In the genomic region with DNA sequence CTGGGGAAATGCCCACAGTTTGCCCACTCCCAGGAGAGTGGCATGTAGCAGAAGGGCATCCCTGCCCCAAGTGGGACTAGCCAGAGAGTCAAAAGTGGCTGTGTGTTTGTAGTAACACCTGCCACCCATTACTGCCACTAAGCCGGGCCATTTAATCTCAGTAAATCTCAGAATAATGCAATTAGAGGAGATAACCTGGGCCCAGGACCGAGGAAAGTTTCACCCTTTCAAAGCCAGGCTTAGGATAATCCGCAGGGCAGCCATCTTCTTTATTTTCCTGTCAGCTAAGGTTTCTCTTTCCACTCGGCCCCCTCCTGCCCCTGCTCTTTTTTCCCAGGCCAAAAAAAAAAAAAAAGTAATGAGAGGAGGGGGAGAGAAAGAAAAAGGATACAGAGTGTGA, we compare ENCODE assay signal across 29 mouse cellular contexts.
"Had no signal": no experiment of that assay in that cellular context is flagged by ENCODE, and none has a peak within 500 bp of the region (broad histone marks: within the 10 kb centered on the region; RNA-seq: fewer than 3 reads in every experiment).

No protein-coding gene starts in this region.

- H3K4me3 ChIP-seq: embryonic facial prominence, embryonic 12.5 days; embryonic facial prominence, embryonic 13.5 days; embryonic facial prominence, embryonic 15.5 days; erythroblast, embryonic 14.5 days; forebrain, embryonic 10.5 days; forebrain, embryonic 12.5 days; forebrain, embryonic 13.5 days; forebrain, embryonic 15.5 days; gastrocnemius, adult 2 months; heart, adult 2 months had no signal

- ATAC-seq: forebrain, embryonic 13.5 days; forebrain, embryonic 14.5 days; forebrain, embryonic 15.5 days; forebrain, embryonic 16.5 days; forebrain, postnatal 0 days had no signal

- H3K27me3 ChIP-seq: embryonic facial prominence, embryonic 12.5 days; forebrain, embryonic 12.5 days; forebrain, embryonic 13.5 days; forebrain, embryonic 15.5 days had no signal

- DNase-seq: cerebellum, adult 18-20 months; cerebellum, adult 2 months; cerebellum, adult 8-10 months; cerebellum, adult 9-10 months; cerebellum, adult 9-11 months; cerebellum, postnatal 10 days; cerebellum, postnatal 14 days; cerebellum, postnatal 25 days; cerebellum, postnatal 36 days; embryo, embryonic 11 days; forebrain, postnatal 0 days; gastrocnemius, adult 2 months; gastrocnemius, postnatal 10 days; gastrocnemius, postnatal 14 days; gastrocnemius, postnatal 25 days; gastrocnemius, postnatal 36 days; heart, adult 11 months; heart, adult 18-20 months; heart, adult 2 months had no signal

- H3K27ac ChIP-seq: embryonic facial prominence, embryonic 12.5 days; embryonic facial prominence, embryonic 13.5 days; embryonic facial prominence, embryonic 15.5 days; forebrain, embryonic 10.5 days; forebrain, embryonic 12.5 days; forebrain, embryonic 13.5 days; forebrain, embryonic 15.5 days; gastrocnemius, adult 2 months; heart, adult 2 months had no signal

- H3K4me1 ChIP-seq: forebrain, embryonic 13.5 days; forebrain, embryonic 15.5 days had no signal

- H3K9me3 ChIP-seq: embryonic facial prominence, embryonic 12.5 days; embryonic facial prominence, embryonic 13.5 days; embryonic facial prominence, embryonic 15.5 days; forebrain, embryonic 10.5 days; forebrain, embryonic 12.5 days; forebrain, embryonic 13.5 days; forebrain, embryonic 15.5 days had no signal

- H3K9ac ChIP-seq: embryonic facial prominence, embryonic 12.5 days; embryonic facial prominence, embryonic 13.5 days; embryonic facial prominence, embryonic 15.5 days; forebrain, embryonic 12.5 days; forebrain, embryonic 13.5 days; forebrain, embryonic 15.5 days; forebrain, postnatal 0 days had no signal

- H3K4me2 ChIP-seq: embryonic facial prominence, embryonic 12.5 days; embryonic facial prominence, embryonic 13.5 days; embryonic facial prominence, embryonic 15.5 days; forebrain, embryonic 12.5 days; forebrain, embryonic 13.5 days; forebrain, embryonic 15.5 days had no signal

- H3K36me3 ChIP-seq: embryonic facial prominence, embryonic 12.5 days; embryonic facial prominence, embryonic 13.5 days; embryonic facial prominence, embryonic 15.5 days; forebrain, embryonic 10.5 days; forebrain, embryonic 12.5 days; forebrain, embryonic 15.5 days had no signal
